Mouse (Mus musculus) heart, embryonic 12.5 days (tissue): ENCODE data around the gene Tgfbr3. TPM values are rescaled to one million over a fixed set of nuclear protein-coding genes. Genes with fewer than 3 reads are reported as not detected.

ENCODE experiments used
- ATAC-seq: fragments of 200-750 bp; cut with Nextera tagmentation; 2 replicates; pipeline ENCODE4 v1.8.0; 2017; ENCODE audit warnings: moderate TSS enrichment, moderate library complexity; ENCODE audit not compliant: insufficient number of reproducible peaks, low FRiP score
- H3K27ac ChIP-seq: fragments of 300-500 bp; sonication (generic); 2 replicates; pipeline ENCODE4 v1.5.1; 2016; ENCODE audit warnings: mild to moderate bottlenecking, moderate library complexity; ENCODE audit not compliant: poor library complexity, severe bottlenecking
- H3K27me3 ChIP-seq: fragments of 300-500 bp; sonication (generic); replicated peaks from 2 replicates; pipeline ENCODE4 v1.6.1; 2016; ENCODE audit warnings: mild to moderate bottlenecking, moderate library complexity
- H3K36me3 ChIP-seq: fragments of 300-500 bp; sonication (generic); 2 replicates; pipeline ENCODE4 v1.6.1; 2016; ENCODE audit warnings: mild to moderate bottlenecking, moderate library complexity
- H3K4me1 ChIP-seq: fragments of 300-500 bp; sonication (generic); replicated peaks from 2 replicates; pipeline ENCODE4 v1.6.1; 2016; ENCODE audit warnings: mild to moderate bottlenecking
- H3K4me2 ChIP-seq: fragments of 300-500 bp; sonication (generic); 2 replicates; pipeline ENCODE4 v1.6.1; 2016; ENCODE audit warnings: mild to moderate bottlenecking, moderate library complexity
- H3K4me3 ChIP-seq: fragments of 300-500 bp; sonication (generic); 2 replicates; pipeline ENCODE4 v1.5.1; 2016; ENCODE audit warnings: mild to moderate bottlenecking
- H3K9ac ChIP-seq: fragments of 300-500 bp; sonication (generic); 2 replicates; pipeline ENCODE4 v1.6.1; 2016; ENCODE audit warnings: mild to moderate bottlenecking, moderate library complexity
- H3K9me3 ChIP-seq: fragments of 300-500 bp; sonication (generic); replicated peaks from 2 replicates; pipeline ENCODE4 v1.6.1; 2016; ENCODE audit warnings: mild to moderate bottlenecking, moderate library complexity
- WGBS: fragments of 180-500 bp; shearing (Covaris S2); methylation state at CpG from one replicate; pipeline ENCODE4 v1.1.7; 2016; 5-methylcytosine and 5-hydroxymethylcytosine counted together
- polyA plus RNA-seq: library from polyadenylated mRNA; unstranded; fragments of >200 nt; fragmentation: Nextera tagmentation; extraction: Ambion mirVana; gene quantifications from 2 replicates; pipeline ENCODE4 v1.2.1, GENCODE M21; 2016

Gene Tgfbr3
- 38.1 and 38.2 TPM in 2 replicates for polyA plus RNA-seq

DNA sequence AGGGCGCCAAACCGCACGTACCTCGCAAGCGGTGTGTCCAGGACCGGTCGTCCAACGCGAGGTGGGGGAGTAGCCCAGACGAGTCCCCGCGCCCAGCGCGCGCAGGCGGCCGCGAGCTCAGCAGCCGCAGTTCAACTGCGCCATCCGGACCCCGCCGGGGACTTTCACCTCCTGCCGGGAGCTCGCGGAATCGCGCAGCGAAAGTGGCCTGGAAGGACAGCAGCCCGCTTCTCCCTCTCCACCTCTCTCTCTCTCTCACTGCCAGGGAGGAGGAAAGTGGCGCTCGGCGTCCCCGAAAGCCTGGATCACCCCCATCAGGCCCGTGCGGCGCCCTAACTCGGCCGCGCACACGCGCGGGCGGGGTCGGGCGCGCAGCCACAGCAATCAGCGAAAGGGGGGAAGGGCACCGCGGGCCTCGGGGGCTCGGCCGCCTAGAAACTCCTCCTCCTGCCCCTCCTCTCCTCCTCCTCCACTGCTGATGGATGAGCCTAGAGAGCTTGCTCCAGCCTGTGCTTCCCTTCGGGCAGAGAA, at the start of gene Tgfbr3:
TSS of gene Tgfbr3 (minus strand) at position 396 of the 531 bp plus-strand sequence.
- H3K4me3 ChIP-seq, result peak within 1 kb of the TSS; percentile 95
- under 1% methylated on average over 51 of the region's 54 CpGs for WGBS
- H3K4me1 ChIP-seq, result peaks cover 14% of the 10 kb centered on the region
- no peaks in the 10 kb centered on the region for H3K36me3 ChIP-seq
- peak; percentile 85 for ATAC-seq
- H3K27ac ChIP-seq, result peak within 1 kb of the TSS; percentile 87
- H3K9me3 ChIP-seq, result no peaks in the 10 kb centered on the region
- H3K4me2 ChIP-seq, result peak within 1 kb of the TSS; percentile 88
- H3K27me3 ChIP-seq, result peaks cover 8% of the 10 kb centered on the region; the same call in 1 of the 2 replicates
- peak within 1 kb of the TSS; percentile 92 for H3K9ac ChIP-seq

GRCm38 (mm10) chr5:107330916-107331421, 41.5 kb upstream of the Tgfbr3 start, which contains the start of gene Brdt:
Gene Brdt, plus strand, starts transcription at chr5:107331159.
- ATAC-seq, result no peak
- H3K9ac ChIP-seq, result no peak within 1 kb of the TSS
- WGBS, result 85% methylated on average over 30 of the region's 30 CpGs

GRCm38 (mm10) chr5:107320703-107321102, 31.3 kb upstream of the Tgfbr3 start:
- H3K36me3 ChIP-seq, result no peaks in the 10 kb centered on the region
- 9% methylated on average over 1 of the region's 1 CpGs for WGBS

More at GRCm38 (mm10) chr5:107330916-107331421, 41.5 kb upstream of the Tgfbr3 start, which contains the start of gene Brdt:
- Histone ChIP-seq H3K9me3 (no peaks in the 10 kb centered on the region; the same call in 1 of the 2 replicates), H3K4me3 (no peak within 1 kb of the TSS), H3K4me2 (no peak within 1 kb of the TSS), H3K4me1 (no peaks in the 10 kb centered on the region), H3K27ac (no peak within 1 kb of the TSS), H3K36me3 (no peaks in the 10 kb centered on the region), H3K27me3 (no peaks in the 10 kb centered on the region)

DNA sequence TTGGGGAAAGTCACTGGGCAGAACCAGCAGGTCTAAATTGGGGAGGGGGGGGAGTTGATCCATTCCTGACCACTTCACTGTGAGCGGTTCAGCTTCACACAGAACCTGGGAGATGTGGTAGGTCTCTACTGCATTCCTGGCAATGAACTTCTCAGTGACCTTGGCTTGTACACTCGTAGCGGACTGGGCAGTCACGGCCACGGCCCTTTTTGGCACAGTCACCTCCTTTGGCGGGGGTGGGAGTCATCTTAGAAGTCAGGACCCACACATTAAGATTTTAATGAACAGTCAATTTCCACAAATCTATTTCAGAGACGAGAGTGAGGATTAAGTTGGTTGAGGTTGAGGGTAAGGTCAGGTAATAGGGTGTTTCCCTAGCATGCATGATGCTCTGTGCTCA, 27.7 kb upstream of the Tgfbr3 start:
- ATAC-seq, result no peak
- 0 out of 2 replicates have a peak, but pooled peaks cover 6% of the 10 kb centered on the region for H3K27me3 ChIP-seq
- 90% methylated on average over 7 of the region's 7 CpGs for WGBS
- no peak overlapping the region for H3K27ac ChIP-seq
- no peaks in the 10 kb centered on the region for H3K36me3 ChIP-seq
- no peak overlapping the region for H3K4me2 ChIP-seq
- no peak overlapping the region for H3K4me3 ChIP-seq
- H3K4me1 ChIP-seq, result peaks cover 6% of the 10 kb centered on the region; the same call in 1 of the 2 replicates
- H3K9me3 ChIP-seq, result peaks cover 6% of the 10 kb centered on the region; the same call in 1 of the 2 replicates
- no peak overlapping the region for H3K9ac ChIP-seq

More at GRCm38 (mm10) chr5:107320703-107321102, 31.3 kb upstream of the Tgfbr3 start:
- no peak overlapping the region for H3K4me3 ChIP-seq
- no peak overlapping the region for H3K27ac ChIP-seq
- H3K4me1 ChIP-seq, result peaks cover 6% of the 10 kb centered on the region; the same call in 1 of the 2 replicates
- H3K9ac ChIP-seq, result no peak overlapping the region
- peaks cover 6% of the 10 kb centered on the region; the same call in 1 of the 2 replicates for H3K9me3 ChIP-seq
- no peak overlapping the region for H3K4me2 ChIP-seq
- ATAC-seq, result no peak
- 0 out of 2 replicates have a peak, but pooled peaks cover 6% of the 10 kb centered on the region for H3K27me3 ChIP-seq

DNA sequence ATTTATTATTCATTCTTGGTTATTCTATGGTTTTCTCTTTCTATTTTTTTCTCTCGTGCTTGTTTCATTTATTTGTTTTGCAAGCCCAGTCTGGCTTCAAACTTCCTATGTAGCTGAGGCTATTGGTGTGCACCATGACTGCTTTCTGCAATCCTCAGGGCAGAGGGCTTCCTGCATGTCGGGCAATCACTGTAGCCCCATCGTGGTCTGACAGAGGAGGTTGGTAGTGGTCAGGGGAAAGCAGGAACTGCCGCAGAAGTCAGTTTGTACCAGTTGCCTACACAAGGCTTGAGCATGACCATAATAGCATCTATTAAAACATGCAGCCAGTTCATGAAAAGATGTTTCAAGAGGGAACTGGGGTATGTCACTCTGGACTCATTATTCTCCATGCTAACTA, 18.0 kb upstream of the Tgfbr3 start:
- Histone ChIP-seq H3K4me2 (no peak overlapping the region), H3K9ac (no peak overlapping the region), H3K4me1 (peaks cover 11% of the 10 kb centered on the region), H3K27me3 (no peaks in the 10 kb centered on the region; the same call in 1 of the 2 replicates), H3K27ac (no peak overlapping the region), H3K4me3 (no peak overlapping the region), H3K36me3 (no peaks in the 10 kb centered on the region), H3K9me3 (no peaks in the 10 kb centered on the region)
- ATAC-seq, result no peak
- 65% methylated on average over 4 of the region's 4 CpGs for WGBS

- 58% methylated on average over 13 of the region's 13 CpGs for WGBS
- Histone ChIP-seq H3K9ac (no peak overlapping the region), H3K27me3 (no peaks in the 10 kb centered on the region; the same call in 1 of the 2 replicates), H3K9me3 (no peaks in the 10 kb centered on the region), H3K4me1 (peaks cover 11% of the 10 kb centered on the region), H3K27ac (no peak overlapping the region), H3K36me3 (no peaks in the 10 kb centered on the region), H3K4me2 (peak overlapping the region; percentile 56), H3K4me3 (no peak overlapping the region)
- ATAC-seq, result no peak
These were observed 14.8 kb upstream of the Tgfbr3 start for GRCm38 (mm10) chr5:107304117-107304825.

- Histone ChIP-seq H3K27me3 (no peaks in the 10 kb centered on the region; the same call in 1 of the 2 replicates), H3K4me2 (peak overlapping the region; percentile 56), H3K4me1 (peaks cover 11% of the 10 kb centered on the region), H3K9ac (no peak overlapping the region), H3K27ac (no peak overlapping the region), H3K9me3 (no peaks in the 10 kb centered on the region), H3K36me3 (no peaks in the 10 kb centered on the region), H3K4me3 (peak overlapping the region; percentile 5; the same call in 1 of the 2 replicates)
- ATAC-seq, result no peak
- WGBS, result 18% methylated on average over 11 of the region's 11 CpGs
These were observed 14.0 kb upstream of the Tgfbr3 start for GRCm38 (mm10) chr5:107303350-107303861.

DNA sequence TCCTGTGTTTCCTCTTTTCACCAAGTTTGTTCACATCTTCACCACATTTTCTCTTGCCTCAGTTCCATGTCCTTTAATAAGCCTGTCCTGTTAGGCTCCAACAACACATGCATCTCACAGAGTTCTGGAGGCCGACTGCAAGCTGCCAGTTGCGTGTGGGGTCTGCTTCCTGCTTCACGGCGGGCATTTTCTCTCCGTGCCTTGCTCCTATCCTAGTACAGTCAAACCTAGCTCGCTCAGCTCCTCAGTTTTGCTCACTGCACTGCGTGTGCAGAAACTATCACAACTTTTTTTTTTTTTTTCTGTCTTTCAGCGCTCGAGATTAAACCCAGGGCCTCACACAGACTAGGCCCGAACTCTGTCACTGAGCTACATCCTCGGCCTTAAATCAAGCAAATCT, 9.4 kb upstream of the Tgfbr3 start:
- Histone ChIP-seq H3K36me3 (no peaks in the 10 kb centered on the region), H3K4me3 (no peak overlapping the region), H3K27me3 (no peaks in the 10 kb centered on the region), H3K4me1 (peaks cover 20% of the 10 kb centered on the region), H3K9ac (no peak overlapping the region), H3K27ac (no peak overlapping the region), H3K4me2 (no peak overlapping the region), H3K9me3 (no peaks in the 10 kb centered on the region)
- no peak for ATAC-seq
- 62% methylated on average over 11 of the region's 11 CpGs for WGBS

- Histone ChIP-seq H3K36me3 (no peaks in the 10 kb centered on the region), H3K9me3 (no peaks in the 10 kb centered on the region), H3K4me2 (no peak overlapping the region), H3K4me1 (peaks cover 11% of the 10 kb centered on the region; the same call in 1 of the 2 replicates), H3K27ac (no peak overlapping the region), H3K27me3 (no peaks in the 10 kb centered on the region; the same call in 1 of the 2 replicates), H3K9ac (no peak overlapping the region), H3K4me3 (no peak overlapping the region)
- no peak for ATAC-seq
- whole genome bisulfite sequencing, result 52% methylated on average over 9 of the region's 9 CpGs
These were observed 7.3 kb upstream of the Tgfbr3 start for GRCm38 (mm10) chr5:107296512-107297322.

DNA sequence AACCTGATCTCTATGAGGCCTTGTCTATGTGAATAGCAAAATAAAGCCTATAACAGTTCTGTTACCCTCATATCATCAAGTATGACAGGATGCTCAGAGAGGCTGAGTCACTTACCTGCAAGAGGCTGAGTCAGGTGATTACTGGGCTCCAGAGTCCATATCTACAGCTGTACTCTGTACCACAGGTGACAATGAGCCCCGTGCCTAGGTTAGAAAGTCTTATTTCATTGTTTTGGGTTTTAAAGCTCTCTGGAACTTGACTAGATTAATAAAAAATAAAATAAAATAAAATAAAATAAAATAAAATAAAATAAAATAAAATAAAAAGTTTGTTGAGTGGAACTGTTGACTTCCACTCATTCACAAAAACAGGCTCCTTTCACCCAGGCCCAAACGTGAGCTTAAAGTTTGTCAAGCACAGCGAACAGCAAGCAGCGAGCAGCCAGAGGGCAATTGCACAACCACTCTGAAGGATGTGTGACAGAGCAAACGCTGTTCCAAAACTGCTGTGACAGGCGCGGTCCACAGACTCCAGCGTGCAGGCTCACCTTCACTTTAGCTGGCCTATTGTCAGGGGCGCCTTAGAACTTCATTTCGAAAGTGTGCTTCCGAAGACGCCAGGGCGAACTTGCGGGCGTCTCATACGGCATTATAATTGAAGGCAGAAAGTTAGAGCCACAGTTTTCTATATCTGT, 6.5 kb upstream of the Tgfbr3 start:
- Histone ChIP-seq H3K27ac (no peak overlapping the region), H3K9me3 (no peaks in the 10 kb centered on the region), H3K36me3 (no peaks in the 10 kb centered on the region), H3K4me1 (peaks cover 11% of the 10 kb centered on the region; the same call in 1 of the 2 replicates), H3K27me3 (peaks cover 5% of the 10 kb centered on the region; the same call in 1 of the 2 replicates), H3K9ac (no peak overlapping the region), H3K4me3 (no peak overlapping the region), H3K4me2 (no peak overlapping the region)
- no peak for ATAC-seq
- 84% methylated on average over 16 of the region's 16 CpGs for WGBS
